Mouse (Mus musculus) CD4-positive naive resting alpha-beta T cell, adult 76 days (primary cell): ENCODE data around the gene Man2a2. TPM values are rescaled to one million over a fixed set of nuclear protein-coding genes. Genes with fewer than 3 reads are reported as not detected.

Experiments
- total RNA-seq: library from RNA; stranded (reverse); gene quantifications from one replicate; pipeline ENCODE4 v1.2.4, GENCODE M21; 2023

Gene Man2a2
- total RNA-seq: 116 TPM

DNA sequence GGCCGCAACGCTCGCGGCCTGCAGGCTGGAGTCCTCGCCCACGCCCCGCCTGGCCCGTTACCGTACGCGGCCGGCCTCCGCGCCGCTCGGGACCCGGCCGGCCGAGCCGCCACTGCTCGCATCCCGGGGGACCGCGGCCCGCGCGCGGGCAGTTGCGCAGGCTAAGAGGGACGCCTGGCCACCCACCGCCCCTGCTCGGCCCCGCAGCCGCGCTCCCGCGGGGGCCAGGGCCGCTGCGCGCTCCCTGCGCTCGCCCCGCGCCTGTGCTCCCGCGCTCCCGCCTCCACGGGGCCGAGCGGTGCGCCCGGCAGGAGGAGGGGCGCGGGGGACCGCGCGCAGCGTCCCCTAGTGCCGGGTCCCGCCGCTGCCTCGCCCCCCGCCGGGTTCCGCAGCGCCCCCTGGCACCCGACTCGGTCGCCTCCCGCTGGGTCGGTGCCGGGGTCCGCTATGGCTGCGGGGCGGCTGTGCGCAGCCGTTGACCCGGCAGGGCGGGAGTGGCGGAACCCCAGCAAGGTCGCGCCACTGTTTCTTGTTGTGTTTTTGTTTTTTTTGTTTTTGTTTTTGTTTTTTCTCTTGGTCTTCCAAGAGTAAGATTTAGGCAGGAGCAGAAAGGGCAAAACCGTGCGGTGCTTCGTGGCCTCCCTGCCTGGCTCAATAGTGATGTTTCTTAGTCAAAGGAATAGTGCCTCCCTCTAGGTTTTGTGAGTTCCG, at the start of gene Man2a2:
Man2a2 (minus strand) TSS at position 335 of the 711 bp plus-strand sequence.

GRCm38 (mm10) chr7:80405188-80405695, 34.1 kb upstream of the Man2a2 start, which contains the start of gene Furin:
Gene Furin (minus strand): TSS chr7:80405436.

DNA sequence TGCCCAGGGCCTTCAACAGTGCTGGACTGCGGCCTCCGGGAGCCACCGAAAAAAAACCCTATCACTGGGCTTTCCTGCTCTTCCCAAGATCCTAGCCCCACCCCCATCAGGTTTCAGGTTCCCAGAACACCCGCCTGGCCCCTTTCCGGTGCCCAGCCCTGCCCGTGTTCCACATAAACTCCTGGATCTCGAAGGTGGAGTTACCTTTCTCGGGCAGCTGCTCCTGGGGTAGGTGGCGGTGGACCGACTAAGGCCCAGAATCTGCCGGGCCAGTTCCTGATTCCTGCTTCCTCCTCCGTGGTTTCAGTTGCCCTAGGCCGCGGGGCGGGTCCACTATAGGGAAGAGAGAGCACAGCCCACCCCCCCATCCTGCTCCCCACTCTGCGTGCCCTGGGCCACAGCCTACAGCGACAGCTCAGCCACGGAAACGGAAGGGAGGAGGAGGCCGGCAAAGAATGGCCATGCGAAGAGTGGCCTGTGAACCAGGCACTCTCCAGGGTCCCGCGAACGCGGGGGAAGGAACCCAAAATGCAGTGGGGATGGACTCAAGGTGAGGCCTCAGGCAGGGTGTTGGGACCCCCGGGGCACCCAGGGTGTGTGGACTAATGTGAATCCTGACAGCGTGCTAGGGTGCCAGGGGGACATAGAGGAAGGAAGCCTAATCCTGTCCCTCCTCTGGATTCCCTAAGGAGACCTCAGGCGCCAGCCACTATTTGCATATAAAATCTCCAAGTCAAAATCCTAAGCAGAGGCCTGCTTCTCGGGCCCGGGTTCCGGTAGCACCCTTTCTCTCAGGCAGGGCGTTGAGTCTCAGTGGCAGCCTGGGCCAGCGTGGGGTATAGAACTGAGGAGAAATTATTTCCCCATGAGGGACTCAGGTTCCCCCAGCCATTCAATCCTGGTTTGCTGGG, 16.7 kb upstream of the Man2a2 start, which contains the start of gene Fes:
Fes (minus strand) TSS at position 314 of the 911 bp plus-strand sequence.

GRCm38 (mm10) chr7:80342858-80343257, 28.3 kb downstream of the Man2a2 start, which contains the start of gene Hddc3:
Gene Hddc3 (plus strand): TSS chr7:80343104.

DNA sequence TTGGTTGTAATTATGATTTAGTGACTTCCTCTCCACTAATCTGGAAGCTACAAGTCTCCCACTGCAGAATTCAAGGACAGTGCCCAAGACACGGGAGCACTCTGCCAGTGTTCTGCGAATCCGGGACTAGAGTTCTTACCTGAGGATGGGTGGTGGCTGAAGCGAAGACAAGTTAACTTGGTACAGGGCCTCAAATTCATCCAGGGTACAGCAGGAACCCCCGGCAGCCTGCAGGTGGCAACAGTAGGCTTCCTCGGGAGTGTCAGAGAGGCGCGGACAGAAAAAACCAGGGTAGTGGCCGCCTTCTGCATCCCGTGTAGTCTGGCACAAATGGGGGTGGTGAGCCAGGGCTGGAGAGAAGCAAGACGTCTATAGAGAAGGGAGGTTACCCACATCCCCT, 30.4 kb downstream of the Man2a2 start, which contains the start of gene Unc45a:
Unc45a (minus strand) TSS at position 213 of the 400 bp plus-strand sequence.

GRCm38 (mm10) chr7:80324043-80324815, 46.9 kb downstream of the Man2a2 start, which contains the start of gene Rccd1:
Gene Rccd1 (minus strand): TSS chr7:80324454.

Other genes with a start within 250 kb of the Man2a2 start
- gene Sema4b, start 184.5 kb downstream of the Man2a2 start, total RNA-seq: 47.7 TPM
- gene Cib1, start 138.6 kb downstream of the Man2a2 start, total RNA-seq: 45.7 TPM
- 4.7 TPM for gene Gdpgp1, start 138.5 kb downstream of the Man2a2 start, total RNA-seq
- 1.1 TPM for gene Ttll13, start 125.0 kb downstream of the Man2a2 start, total RNA-seq
- 13.7 TPM for gene Ngrn, start 110.2 kb downstream of the Man2a2 start, total RNA-seq
- 28.5 TPM for gene Vps33b, start 101.7 kb downstream of the Man2a2 start, total RNA-seq
- 3.7 TPM for gene Prc1, start 76.9 kb downstream of the Man2a2 start, total RNA-seq
- 32.3 TPM for gene Rccd1, start 46.9 kb downstream of the Man2a2 start, total RNA-seq
- 152 TPM for gene Unc45a, start 30.4 kb downstream of the Man2a2 start, total RNA-seq
- gene Hddc3, start 28.3 kb downstream of the Man2a2 start, total RNA-seq: 5.2 TPM
- 11.7 TPM for gene Fes, start 16.6 kb upstream of the Man2a2 start, total RNA-seq
- gene Furin, start 34.1 kb upstream of the Man2a2 start, total RNA-seq: 80.8 TPM
- 17.4 TPM for gene Blm, start 163.7 kb upstream of the Man2a2 start, total RNA-seq